Mouse (Mus musculus): ENCODE results near the gene Gm28168. TPM values are rescaled to one million over a fixed set of nuclear protein-coding genes. Genes with fewer than 3 reads are reported as not detected.
"Not testable (repeated sequence)": the region's sequence is repeated elsewhere in the genome, so short reads cannot be mapped to it uniquely, and the experiment has no call there.

Gm28168 gene
- polyA plus RNA-seq (2015; fragmentation: Nextera tagmentation; extraction: Ambion mirVana) = not detected in 2 replicates

GRCm38 (mm10) chr1:117927715-117928114, at the start of gene Gm28168:
Gene Gm28168, plus strand, starts transcription at chr1:117928015.
- 46% methylated on average over 1 of the region's 1 CpGs for WGBS
- ATAC-seq = not testable (repeated sequence)

DNA sequence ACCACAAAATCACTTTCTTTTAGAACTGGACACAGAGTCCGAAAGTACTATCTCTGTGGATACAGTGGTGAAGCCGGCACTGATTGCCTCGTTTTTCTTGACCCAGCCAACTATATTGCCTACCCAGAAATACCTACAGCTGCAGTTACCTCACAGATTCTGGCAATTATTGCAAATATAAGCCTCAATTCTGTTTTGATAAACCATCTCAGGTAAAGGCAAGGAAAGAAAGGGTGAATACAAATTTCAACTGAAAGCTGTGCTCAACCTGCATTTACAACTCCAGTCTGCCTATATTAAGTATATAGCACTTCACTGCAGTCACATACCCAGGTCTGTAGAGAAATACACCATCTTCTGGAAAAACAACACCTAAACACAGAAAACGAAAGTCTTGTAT, 37.8 kb downstream of the Gm28168 start, which contains the start of gene Gm7145:
Gm7145 (plus strand) TSS at position 301 of the 400 bp plus-strand sequence.
- H3K4me3 ChIP-seq (ENCODE audit: low read depth, low read length) = no peak within 1 kb of the TSS
- no peaks in the 10 kb centered on the region for H3K27me3 ChIP-seq (ENCODE audit: control insufficient read depth, insufficient read depth, low read depth, low read length)
- no peak for ATAC-seq
- H3K36me3 ChIP-seq (ENCODE audit: control insufficient read depth, insufficient read depth, low read length) = no peaks in the 10 kb centered on the region
- no peak within 1 kb of the TSS for H3K27ac ChIP-seq (ENCODE audit: low read length)
- H3K4me1 ChIP-seq (ENCODE audit: control insufficient read depth, insufficient read depth, low read length) = no peaks in the 10 kb centered on the region
- no peak within 1 kb of the TSS for H3K4me2 ChIP-seq (ENCODE audit: low read length)
- H3K9me3 ChIP-seq (replicated peaks; ENCODE audit: control insufficient read depth, low read length, poor library complexity, severe bottlenecking) = no peaks in the 10 kb centered on the region
- WGBS = 73% methylated on average over 4 of the region's 4 CpGs
- no peak within 1 kb of the TSS for H3K9ac ChIP-seq (ENCODE audit: low read depth, low read length)

More at GRCm38 (mm10) chr1:117927715-117928114, at the start of gene Gm28168:
- not testable (repeated sequence) for H3K27me3 ChIP-seq (ENCODE audit: control insufficient read depth, insufficient read depth, low read depth, low read length); H3K4me1 ChIP-seq (ENCODE audit: control insufficient read depth, insufficient read depth, low read length); H3K36me3 ChIP-seq (ENCODE audit: control insufficient read depth, insufficient read depth, low read length); H3K4me3 ChIP-seq (ENCODE audit: low read depth, low read length); H3K9me3 ChIP-seq (replicated peaks; ENCODE audit: control insufficient read depth, low read length, poor library complexity, severe bottlenecking); H3K4me2 ChIP-seq (ENCODE audit: low read length); H3K27ac ChIP-seq (ENCODE audit: low read length); H3K9ac ChIP-seq (ENCODE audit: low read depth, low read length)

Other genes starting within 250 kb of the Gm28168 start
- gene Gm28363, start 230.9 kb upstream of the Gm28168 start, polyA plus RNA-seq (2015; fragmentation: Nextera tagmentation; extraction: Ambion mirVana) = not detected in 2 replicates
- gene B020011L13Rik, start 146.9 kb upstream of the Gm28168 start, polyA plus RNA-seq (2015; fragmentation: Nextera tagmentation; extraction: Ambion mirVana) = not detected in 2 replicates
- not detected in 2 replicates for gene Gm28360, start 97.9 kb upstream of the Gm28168 start, polyA plus RNA-seq (2015; fragmentation: Nextera tagmentation; extraction: Ambion mirVana)
- not detected in 2 replicates for gene Gm7145, start 37.9 kb downstream of the Gm28168 start, polyA plus RNA-seq (2015; fragmentation: Nextera tagmentation; extraction: Ambion mirVana)
- 0.31 and 0.35 TPM in 2 replicates for gene Gm29106, start 248.5 kb downstream of the Gm28168 start, polyA plus RNA-seq (2015; fragmentation: Nextera tagmentation; extraction: Ambion mirVana)

Measured in midbrain, embryonic 16.5 days (tissue).